Mouse (Mus musculus) lung, embryonic 14.5 days (tissue): ENCODE measurements around the gene Isca1. TPM values are rescaled to one million over a fixed set of nuclear protein-coding genes. Genes with fewer than 3 reads are reported as not detected.
"Not testable (repeated sequence)": the region's sequence is repeated elsewhere in the genome, so short reads cannot be mapped to it uniquely, and the experiment has no call there.

Source experiments
- ATAC-seq: fragments of 200-750 bp; cut with Nextera tagmentation; 2 replicates; pipeline ENCODE4 v1.8.0; 2017; ENCODE audit warnings: mild to moderate bottlenecking, moderate TSS enrichment, moderate library complexity; ENCODE audit not compliant: insufficient read depth
- DNase-seq: peaks from one replicate; pipeline ENCODE4 v3.0.0-alpha.2; 2015
- H3K27ac ChIP-seq: fragments of 300-500 bp; sonication (generic); 2 replicates; pipeline ENCODE4 v1.5.1; 2014; ENCODE audit warnings: low read depth, mild to moderate bottlenecking, moderate library complexity
- H3K27me3 ChIP-seq: fragments of 300-500 bp; sonication (generic); 2 replicates; pipeline ENCODE4 v1.6.1; 2014; ENCODE audit warnings: low read length, control low read depth; ENCODE audit not compliant: insufficient read depth
- H3K36me3 ChIP-seq: fragments of 300-500 bp; sonication (generic); 2 replicates; pipeline ENCODE4 v1.6.1; 2014; ENCODE audit warnings: control low read depth; ENCODE audit not compliant: insufficient read depth
- H3K4me1 ChIP-seq: fragments of 300-500 bp; sonication (generic); 2 replicates; pipeline ENCODE4 v1.6.1; 2014; ENCODE audit warnings: antibody characterized with exemption, control low read depth; ENCODE audit not compliant: insufficient read depth
- H3K4me2 ChIP-seq: fragments of 300-500 bp; sonication (generic); 2 replicates; pipeline ENCODE4 v1.6.1; 2014; ENCODE audit warnings: mild to moderate bottlenecking
- H3K4me3 ChIP-seq: fragments of 300-500 bp; sonication (generic); 2 replicates; pipeline ENCODE4 v1.5.1; 2014; ENCODE audit warnings: low read depth, low read length
- H3K9ac ChIP-seq: fragments of 300-500 bp; sonication (generic); 2 replicates; pipeline ENCODE4 v1.6.1; 2014
- H3K9me3 ChIP-seq: fragments of 300-500 bp; sonication (generic); 2 replicates; pipeline ENCODE4 v1.6.1; 2016; ENCODE audit warnings: low read depth, low read length, control low read depth
- CTCF ChIP-seq: IDR thresholded peaks from 2 replicates; pipeline ENCODE4 v1.5.1; 2016; ENCODE audit warnings: antibody characterized with exemption, low read depth
- WGBS: fragments of 180-500 bp; shearing (Covaris S2); extraction: QIAGEN DNeasy Blood & Tissue Kit; methylation state at CpG from one replicate; pipeline ENCODE4 v1.1.7; 2014; 5-methylcytosine and 5-hydroxymethylcytosine counted together
- polyA plus RNA-seq: library from polyadenylated mRNA; unstranded; fragments of >200 nt; fragmentation: Nextera tagmentation; extraction: Ambion mirVana; gene quantifications from 2 replicates; pipeline ENCODE4 v1.2.1, GENCODE M21; 2014

Gene Isca1
- polyA plus RNA-seq, 1 experiment from 2014 or later: 105 TPM

DNA sequence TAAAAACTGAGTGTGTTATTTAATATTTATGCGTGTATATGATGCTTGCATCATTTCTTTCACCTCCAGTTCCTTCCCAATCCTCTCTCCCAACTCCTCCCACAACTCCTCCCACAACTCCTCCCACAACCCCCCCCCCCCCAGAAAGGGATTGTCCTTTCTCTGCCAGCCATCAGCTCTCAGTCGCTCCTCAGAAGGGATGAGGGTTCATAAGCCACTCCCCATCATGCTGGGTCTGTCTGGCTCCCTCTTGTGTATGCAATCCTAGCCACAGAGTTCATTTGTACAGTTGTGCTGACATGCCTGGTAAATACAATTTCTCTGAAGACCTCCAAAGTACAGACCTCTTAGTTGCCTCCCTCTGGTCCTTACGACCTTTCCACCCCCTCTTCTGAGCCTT, 34.4 kb downstream of the Isca1 start:
- Histone ChIP-seq H3K4me1 (no peaks in the 10 kb centered on the region), H3K9me3 (no peaks in the 10 kb centered on the region), H3K36me3 (no peaks in the 10 kb centered on the region), H3K9ac (no peak overlapping the region), H3K4me3 (no peak overlapping the region), H3K27ac (no peak overlapping the region), H3K27me3 (no peaks in the 10 kb centered on the region), H3K4me2 (no peak overlapping the region)
- peak; percentile 78 for ATAC-seq
- 34% methylated on average over 3 of the region's 3 CpGs for WGBS
- TF ChIP-seq CTCF: peak; percentile 41
- DNase-seq: peak; percentile 68

DNA sequence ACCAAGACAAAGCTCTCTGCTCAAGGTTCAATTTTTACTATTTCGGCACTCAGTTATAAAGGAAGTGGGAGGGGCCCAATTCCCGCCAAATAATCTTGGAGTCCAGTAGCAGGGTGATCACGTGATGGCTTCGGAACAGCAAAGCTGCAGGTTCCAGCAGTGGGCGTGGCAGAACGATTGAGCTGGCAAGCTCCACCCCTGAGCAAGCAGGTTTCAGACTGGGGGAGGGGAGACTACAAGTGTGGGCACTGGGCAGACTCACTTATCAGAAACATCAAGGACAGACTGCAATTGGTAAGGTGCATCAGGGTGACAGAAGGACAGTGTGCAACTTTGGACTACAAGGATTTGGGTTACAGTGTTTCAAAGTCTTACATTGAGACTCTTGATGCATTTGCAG, 35.3 kb downstream of the Isca1 start:
- not testable (repeated sequence) for H3K4me3 ChIP-seq, ATAC-seq, H3K27me3 ChIP-seq, H3K27ac ChIP-seq, H3K4me2 ChIP-seq, H3K36me3 ChIP-seq, H3K9ac ChIP-seq, H3K9me3 ChIP-seq, DNase-seq, H3K4me1 ChIP-seq
- WGBS: 27% methylated on average over 6 of the region's 6 CpGs

DNA sequence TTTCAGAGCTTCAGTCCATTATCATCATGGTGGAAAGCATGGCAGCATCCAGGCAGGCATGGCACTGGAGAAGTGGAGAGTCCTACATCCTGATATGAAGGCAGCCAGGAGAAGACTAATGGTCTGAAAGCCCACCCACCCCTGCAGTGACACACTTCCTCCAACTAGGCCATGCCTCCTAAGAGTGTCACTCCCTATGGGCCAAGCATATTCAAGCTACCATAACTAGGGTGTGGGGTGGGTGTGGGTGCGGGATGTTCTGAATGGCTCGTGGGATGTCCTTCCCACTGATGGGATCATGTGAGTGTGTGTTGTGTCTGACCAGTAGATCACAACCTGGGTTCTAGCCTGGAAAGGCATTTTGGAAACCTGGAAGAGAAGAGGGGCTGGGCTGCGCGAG, 35.7 kb downstream of the Isca1 start:
- Histone ChIP-seq H3K4me2 (no peak overlapping the region), H3K27ac (no peak overlapping the region), H3K4me3 (no peak overlapping the region), H3K36me3 (no peaks in the 10 kb centered on the region), H3K9ac (no peak overlapping the region), H3K9me3 (no peaks in the 10 kb centered on the region), H3K27me3 (no peaks in the 10 kb centered on the region), H3K4me1 (no peaks in the 10 kb centered on the region)
- TF ChIP-seq CTCF: no peak
- WGBS: 88% methylated on average over 2 of the region's 4 CpGs
- DNase-seq: no peak
- no peak for ATAC-seq

DNA sequence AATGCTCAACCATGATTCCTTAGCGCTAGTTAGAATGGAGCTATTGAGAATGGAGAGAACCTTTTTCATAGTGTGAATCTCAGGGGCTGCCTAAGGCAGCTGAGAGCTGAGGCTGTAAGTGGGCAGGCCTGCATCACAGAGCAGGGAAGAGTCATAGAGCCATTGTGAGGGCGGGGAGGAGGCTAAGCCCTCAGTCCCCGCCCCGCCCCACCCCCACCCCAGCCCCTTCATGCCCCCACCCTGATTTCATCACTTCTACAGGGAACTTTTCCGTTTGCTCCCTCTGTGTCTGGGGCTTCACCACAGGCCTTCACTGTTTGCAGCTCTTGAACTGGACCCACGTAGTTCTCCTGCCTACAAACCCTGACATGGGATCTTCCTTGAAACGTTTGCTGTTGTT, 38.0 kb downstream of the Isca1 start, which contains the start of gene Spata31d1d:
Gene Spata31d1d, minus strand, starts transcription at position 101 of the 400 bp plus-strand sequence.
- ATAC-seq (no peak), DNase-seq (no peak)
- no peak within 1 kb of the TSS for H3K9ac ChIP-seq
- H3K4me1 ChIP-seq: no peaks in the 10 kb centered on the region
- no peaks in the 10 kb centered on the region for H3K9me3 ChIP-seq
- H3K4me3 ChIP-seq: no peak within 1 kb of the TSS
- TF ChIP-seq CTCF: no peak
- 35% methylated on average over 7 of the region's 7 CpGs for WGBS
- no peaks in the 10 kb centered on the region for H3K27me3 ChIP-seq
- H3K27ac ChIP-seq: no peak within 1 kb of the TSS
- H3K4me2 ChIP-seq: no peak within 1 kb of the TSS
- no peaks in the 10 kb centered on the region for H3K36me3 ChIP-seq

DNA sequence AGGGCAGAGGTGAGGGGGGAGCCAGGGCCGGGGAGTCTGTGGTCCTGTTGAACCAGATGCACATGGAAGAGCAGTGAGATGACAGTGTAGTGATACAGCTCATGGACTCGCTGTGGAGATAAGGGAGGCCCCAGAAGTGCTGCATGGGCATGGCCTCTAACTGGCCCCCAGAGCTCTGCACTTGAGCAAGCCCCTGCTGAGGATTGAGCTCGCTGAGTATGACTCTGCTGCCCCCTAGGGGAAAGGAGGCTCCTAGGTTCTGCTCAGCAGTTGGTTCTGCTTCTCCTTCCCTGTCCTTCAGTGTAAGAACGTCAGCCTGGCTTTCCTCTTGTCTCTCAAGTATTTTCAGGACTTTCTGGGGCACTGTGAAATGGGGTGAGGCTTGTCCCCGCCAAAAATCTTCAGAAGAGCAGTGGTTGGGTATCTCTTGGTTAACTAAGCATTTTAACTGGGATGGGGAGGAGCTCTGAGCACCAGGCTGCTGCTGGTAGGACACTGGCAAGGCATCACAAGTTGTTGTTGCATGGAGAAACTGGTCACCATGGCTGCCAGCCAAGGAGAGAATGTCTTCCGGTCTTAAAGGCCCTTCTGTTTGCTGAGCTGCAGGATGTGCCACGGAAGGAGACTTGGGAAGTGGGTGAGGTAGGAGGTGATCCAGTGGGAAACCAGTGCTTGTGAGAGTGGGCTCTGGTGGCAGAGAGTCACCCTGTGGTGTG, 41.1 kb downstream of the Isca1 start:
- Histone ChIP-seq H3K27me3 (no peaks in the 10 kb centered on the region), H3K4me2 (no peak overlapping the region), H3K9me3 (no peaks in the 10 kb centered on the region), H3K36me3 (no peaks in the 10 kb centered on the region), H3K9ac (no peak overlapping the region), H3K4me1 (no peaks in the 10 kb centered on the region), H3K27ac (no peak overlapping the region), H3K4me3 (no peak overlapping the region)
- ATAC-seq: peak; percentile 92
- peak; percentile 96 for TF ChIP-seq CTCF
- WGBS: 22% methylated on average over 7 of the region's 7 CpGs
- DNase-seq: peak; percentile 95

DNA sequence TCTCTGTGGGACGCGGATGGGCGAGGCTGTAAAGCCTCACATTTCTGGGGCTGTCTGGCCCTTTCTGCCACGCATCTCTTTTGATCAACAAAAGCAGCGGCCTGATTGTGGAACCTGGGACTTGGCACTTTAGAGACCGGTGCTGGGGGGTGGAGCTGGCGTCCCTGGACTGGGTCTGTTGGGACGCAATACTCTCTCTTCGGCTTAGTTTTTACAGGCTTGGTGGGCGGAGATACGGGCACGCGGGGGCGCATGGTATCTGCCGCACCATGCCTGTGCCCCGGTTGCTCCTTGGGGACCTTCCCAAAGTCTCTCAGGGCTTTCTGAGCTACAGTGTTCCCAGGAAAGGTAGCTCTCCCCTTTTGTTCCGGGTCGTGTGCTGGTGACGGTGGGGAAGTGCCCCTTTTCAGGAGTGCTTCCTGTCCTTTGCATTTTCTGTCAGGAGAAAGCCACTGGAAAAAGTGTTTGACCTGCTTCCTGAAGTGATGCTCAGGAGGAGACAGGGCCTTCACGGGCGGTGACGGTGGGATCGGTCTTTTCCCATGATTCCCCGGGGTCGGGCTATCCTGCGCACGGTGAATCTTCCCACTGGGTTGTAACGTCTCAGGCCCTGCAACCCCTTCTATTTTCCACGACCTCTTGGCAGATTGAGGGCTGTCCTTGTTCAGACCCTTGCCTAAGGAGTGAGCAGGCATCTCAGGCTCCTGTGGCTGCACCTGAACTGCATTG, 43.3 kb downstream of the Isca1 start:
- 25% methylated on average over 29 of the region's 29 CpGs for WGBS
- no peak for ATAC-seq
- Histone ChIP-seq H3K4me1 (no peaks in the 10 kb centered on the region), H3K4me3 (peak overlapping the region; percentile 14; the same call in 1 of the 2 replicates), H3K27ac (no peak overlapping the region), H3K36me3 (no peaks in the 10 kb centered on the region), H3K9ac (no peak overlapping the region; the same call in 1 of the 2 replicates), H3K27me3 (no peaks in the 10 kb centered on the region), H3K9me3 (no peaks in the 10 kb centered on the region), H3K4me2 (peak overlapping the region; percentile 44)
- no peak for TF ChIP-seq CTCF
- DNase-seq: peak; percentile 12

DNA sequence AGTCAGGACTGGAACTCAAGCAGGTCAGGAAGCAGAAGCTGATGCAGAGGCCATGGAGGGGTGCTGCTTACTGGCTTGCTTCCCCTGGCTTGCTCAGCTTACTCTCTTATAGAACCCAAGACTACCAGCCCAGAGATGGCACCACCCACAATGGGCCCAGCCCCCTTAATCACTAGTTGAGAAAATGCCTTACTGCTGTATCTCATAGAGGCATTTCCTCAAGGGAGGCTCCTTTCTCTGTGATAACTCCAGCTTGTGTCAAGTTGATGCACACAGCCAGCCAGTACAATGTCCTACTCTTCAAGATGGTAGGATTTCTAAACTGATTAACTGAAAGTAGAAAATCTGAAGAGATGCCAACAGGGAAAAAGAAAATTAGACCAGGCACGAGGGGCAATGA, 47.5 kb downstream of the Isca1 start:
- not testable (repeated sequence) for DNase-seq, H3K27me3 ChIP-seq, H3K9me3 ChIP-seq, H3K4me2 ChIP-seq, ATAC-seq, H3K4me3 ChIP-seq, H3K9ac ChIP-seq, H3K27ac ChIP-seq, H3K4me1 ChIP-seq, H3K36me3 ChIP-seq
- WGBS: 79% methylated on average over 1 of the region's 1 CpGs
